Mouse (Mus musculus) olfactory bulb, adult 2 months (tissue): ENCODE results near the gene Spon2. TPM values are rescaled to one million over a fixed set of nuclear protein-coding genes. Genes with fewer than 3 reads are reported as not detected.

Source experiments
- H3K27ac ChIP-seq: fragments of 200-500 bp; 2 replicates; pipeline ENCODE4 v1.5.1; 2012; ENCODE audit warnings: low read depth, low read length; ENCODE audit not compliant: insufficient read depth
- H3K4me1 ChIP-seq: fragments of 200-500 bp; 2 replicates; pipeline ENCODE4 v1.6.1; 2012; ENCODE audit warnings: low read length; ENCODE audit not compliant: control insufficient read depth, insufficient read depth
- H3K4me3 ChIP-seq: fragments of 200-500 bp; 2 replicates; pipeline ENCODE4 v1.5.1; 2012; ENCODE audit warnings: mild to moderate bottlenecking, low read depth, low read length, moderate library complexity; ENCODE audit not compliant: insufficient read depth
- CTCF ChIP-seq: fragments of 200-500 bp; IDR thresholded peaks from 2 replicates; pipeline ENCODE4 v1.5.1; 2012; ENCODE audit warnings: low read depth, mild to moderate bottlenecking, low read length, moderate library complexity; ENCODE audit not compliant: insufficient read depth
- POLR2A ChIP-seq: fragments of 200-500 bp; IDR thresholded peaks from 2 replicates; pipeline ENCODE4 v1.6.1; 2012; ENCODE audit warnings: mild to moderate bottlenecking, low read depth, low read length, moderate library complexity; ENCODE audit not compliant: insufficient read depth
- WGBS: fragments of 180-500 bp; shearing (Covaris S2); methylation state at CpG from one replicate; pipeline ENCODE4 v1.1.7; 2018; 5-methylcytosine and 5-hydroxymethylcytosine counted together
- polyA plus RNA-seq: library from polyadenylated mRNA; stranded (reverse); fragments of >200 nt; gene quantifications from 2 replicates; pipeline ENCODE4 v1.2.4, GENCODE M21; 2012; ENCODE audit warnings: low replicate concordance; ENCODE audit not compliant: missing spikeins, insufficient read depth, insufficient read length

Gene Spon2
- polyA plus RNA-seq, 1 experiment, result not detected

- no peaks in the 10 kb centered on the region for H3K4me1 ChIP-seq
- H3K27ac ChIP-seq, result no peak overlapping the region
- H3K4me3 ChIP-seq, result no peak overlapping the region
- 81% methylated on average over 7 of the region's 7 CpGs for WGBS
- TF ChIP-seq POLR2A (no peak), CTCF (no peak)
Measured at GRCm38 (mm10) chr5:33204284-33204683, 14.0 kb downstream of the Spon2 start.

- Histone ChIP-seq H3K4me1 (no peaks in the 10 kb centered on the region), H3K27ac (no peak overlapping the region), H3K4me3 (no peak overlapping the region)
- peak; percentile 39 for TF ChIP-seq CTCF
- TF ChIP-seq POLR2A, result no peak
- 18% methylated on average over 9 of the region's 9 CpGs for WGBS
Measured at GRCm38 (mm10) chr5:33203691-33204242, 14.5 kb downstream of the Spon2 start.

- 83% methylated on average over 6 of the region's 6 CpGs for WGBS
- no peak overlapping the region for H3K4me3 ChIP-seq
- no peak overlapping the region for H3K27ac ChIP-seq
- TF ChIP-seq POLR2A (no peak), CTCF (no peak)
- no peaks in the 10 kb centered on the region for H3K4me1 ChIP-seq
Measured at GRCm38 (mm10) chr5:33203171-33203565, 15.1 kb downstream of the Spon2 start.

- 84% methylated on average over 13 of the region's 13 CpGs for WGBS
- Histone ChIP-seq H3K4me3 (no peak overlapping the region), H3K27ac (no peak overlapping the region), H3K4me1 (no peaks in the 10 kb centered on the region)
- TF ChIP-seq POLR2A, result no peak
- no peak for TF ChIP-seq CTCF
Measured at GRCm38 (mm10) chr5:33202516-33203170, 15.6 kb downstream of the Spon2 start.

- 60% methylated on average over 13 of the region's 13 CpGs for WGBS
- no peak overlapping the region for H3K27ac ChIP-seq
- no peak overlapping the region for H3K4me3 ChIP-seq
- H3K4me1 ChIP-seq, result no peaks in the 10 kb centered on the region
- TF ChIP-seq CTCF (no peak), POLR2A (no peak)
Measured at GRCm38 (mm10) chr5:33201697-33202096, 16.6 kb downstream of the Spon2 start.

DNA sequence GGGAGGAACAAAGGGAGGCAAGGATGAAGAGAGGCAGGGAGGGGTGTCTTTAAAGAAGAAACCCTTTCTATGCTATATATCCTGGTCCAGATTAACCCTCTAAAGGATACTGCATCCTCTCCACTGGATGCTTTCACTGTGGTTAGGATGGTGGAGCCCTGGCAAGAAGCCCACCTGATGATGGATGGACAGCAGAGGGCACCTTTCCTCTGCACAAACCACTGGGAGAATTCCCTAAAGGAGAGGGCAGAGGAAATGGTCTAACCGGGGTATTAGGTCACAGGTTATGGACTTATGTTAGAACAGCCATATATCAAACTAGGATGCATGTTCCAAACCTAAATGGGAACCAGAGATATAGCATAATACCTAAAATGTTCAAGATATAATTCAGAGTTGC is 18.2 kb downstream of the Spon2 start:
- TF ChIP-seq POLR2A (no peak), CTCF (no peak)
- WGBS, result 63% methylated on average over 1 of the region's 1 CpGs
- Histone ChIP-seq H3K4me1 (no peaks in the 10 kb centered on the region), H3K4me3 (no peak overlapping the region), H3K27ac (no peak overlapping the region)

DNA sequence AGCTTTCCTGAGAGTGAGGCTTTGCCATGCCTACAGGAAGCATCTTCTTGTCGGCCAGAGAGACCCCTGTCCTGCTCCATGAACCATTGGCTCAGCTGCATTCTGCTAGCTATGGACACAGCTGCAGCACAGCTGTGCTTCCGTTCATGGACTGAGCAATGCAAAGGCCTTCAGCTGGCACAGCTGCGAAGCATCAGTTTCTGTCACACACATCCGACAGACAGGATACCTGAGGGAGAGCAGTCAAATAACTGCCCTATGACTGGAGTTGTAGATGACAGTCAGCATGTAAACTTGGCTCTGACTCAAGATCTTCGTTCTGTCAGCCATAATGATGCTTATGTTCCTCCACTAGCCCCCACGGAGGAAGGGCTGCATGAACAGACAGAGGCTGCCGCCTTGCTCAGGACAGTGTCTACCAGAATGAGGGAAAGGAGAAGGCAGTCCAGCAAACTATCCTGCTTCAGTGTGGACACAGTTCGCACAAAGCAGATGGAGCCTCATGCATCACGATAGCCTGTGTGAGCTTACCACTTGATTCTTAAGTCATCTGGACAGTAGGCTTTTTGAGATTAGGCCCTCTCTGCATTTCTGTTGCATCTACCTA is 22.9 kb downstream of the Spon2 start:
- TF ChIP-seq CTCF (no peak), POLR2A (no peak)
- Histone ChIP-seq H3K4me1 (no peaks in the 10 kb centered on the region), H3K4me3 (no peak overlapping the region), H3K27ac (no peak overlapping the region)
- WGBS, result 86% methylated on average over 9 of the region's 9 CpGs

GRCm38 (mm10) chr5:33193567-33193966 is 24.7 kb downstream of the Spon2 start:
- H3K4me1 ChIP-seq, result no peaks in the 10 kb centered on the region
- H3K27ac ChIP-seq, result no peak overlapping the region
- 61% methylated on average over 7 of the region's 7 CpGs for WGBS
- no peak overlapping the region for H3K4me3 ChIP-seq
- TF ChIP-seq CTCF, result no peak
- TF ChIP-seq POLR2A, result no peak

Other genes starting within 250 kb of the Spon2 start
- gene Ywhah, start 199.6 kb downstream of the Spon2 start, polyA plus RNA-seq, result 1,490 TPM in 1 of 2 replicates, not detected in the other
- not detected in 2 replicates for gene Slc5a1, start 114.2 kb downstream of the Spon2 start, polyA plus RNA-seq
- not detected in 2 replicates for gene Ctbp1, start 56.5 kb upstream of the Spon2 start, polyA plus RNA-seq
- not detected in 2 replicates for gene Maea, start 117.1 kb upstream of the Spon2 start, polyA plus RNA-seq
- not detected in 2 replicates for gene Uvssa, start 160.1 kb upstream of the Spon2 start, polyA plus RNA-seq
- not detected in 2 replicates for gene Nkx1-1, start 215.5 kb upstream of the Spon2 start, polyA plus RNA-seq